Mouse (Mus musculus): Measurements from ENCODE around the gene Vegfb.

Gene Vegfb

GRCm38 (mm10) chr19:6987061-6987903, at the start of gene Vegfb:
Vegfb (minus strand) TSS chr19:6987651.
- peak; percentile 66 to 70 for DNase-seq (ENCODE audit: low spot score in 2 of 2)

- no peak for DNase-seq (ENCODE audit: low spot score in 2 of 2)
These were observed 46.6 kb upstream of the Vegfb start for GRCm38 (mm10) chr19:7034006-7034405.

- no peak for DNase-seq (ENCODE audit: low spot score in 2 of 2)
These were observed 42.1 kb upstream of the Vegfb start for GRCm38 (mm10) chr19:7029531-7029930.

- DNase-seq (ENCODE audit: low spot score in 2 of 2) = peak; percentile 54 to 80
These were observed 32.8 kb upstream of the Vegfb start for GRCm38 (mm10) chr19:7020224-7020641.

DNA sequence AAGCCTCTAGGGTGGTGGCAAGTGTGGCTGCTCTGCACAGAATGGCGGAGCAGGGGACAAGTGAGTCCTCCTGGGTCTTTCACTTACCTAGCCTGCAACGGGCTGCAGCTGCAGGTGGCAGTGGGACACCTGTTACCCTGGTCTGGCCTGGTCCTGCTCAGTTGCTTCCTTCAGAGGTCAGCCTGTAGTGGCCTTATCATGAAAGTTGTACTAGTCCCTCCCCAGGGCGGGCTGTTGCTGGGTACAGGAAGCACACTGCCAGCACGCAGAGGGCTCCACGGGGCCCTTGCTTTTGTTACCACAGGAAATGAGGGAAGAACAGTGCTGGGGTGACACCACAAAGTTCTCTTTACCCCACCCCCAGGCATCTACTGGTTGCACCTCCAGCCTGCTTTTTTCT, 31.7 kb upstream of the Vegfb start, which contains the start of gene Fermt3:
Gene Fermt3 (minus strand): TSS at position 279 of the 400 bp plus-strand sequence.
- peak; percentile 71 to 81 for DNase-seq (ENCODE audit: low spot score in 2 of 2)

GRCm38 (mm10) chr19:7018546-7018945, 31.1 kb upstream of the Vegfb start:
- peak; percentile 42 to 55 for DNase-seq (ENCODE audit: low spot score in 2 of 2)

DNA sequence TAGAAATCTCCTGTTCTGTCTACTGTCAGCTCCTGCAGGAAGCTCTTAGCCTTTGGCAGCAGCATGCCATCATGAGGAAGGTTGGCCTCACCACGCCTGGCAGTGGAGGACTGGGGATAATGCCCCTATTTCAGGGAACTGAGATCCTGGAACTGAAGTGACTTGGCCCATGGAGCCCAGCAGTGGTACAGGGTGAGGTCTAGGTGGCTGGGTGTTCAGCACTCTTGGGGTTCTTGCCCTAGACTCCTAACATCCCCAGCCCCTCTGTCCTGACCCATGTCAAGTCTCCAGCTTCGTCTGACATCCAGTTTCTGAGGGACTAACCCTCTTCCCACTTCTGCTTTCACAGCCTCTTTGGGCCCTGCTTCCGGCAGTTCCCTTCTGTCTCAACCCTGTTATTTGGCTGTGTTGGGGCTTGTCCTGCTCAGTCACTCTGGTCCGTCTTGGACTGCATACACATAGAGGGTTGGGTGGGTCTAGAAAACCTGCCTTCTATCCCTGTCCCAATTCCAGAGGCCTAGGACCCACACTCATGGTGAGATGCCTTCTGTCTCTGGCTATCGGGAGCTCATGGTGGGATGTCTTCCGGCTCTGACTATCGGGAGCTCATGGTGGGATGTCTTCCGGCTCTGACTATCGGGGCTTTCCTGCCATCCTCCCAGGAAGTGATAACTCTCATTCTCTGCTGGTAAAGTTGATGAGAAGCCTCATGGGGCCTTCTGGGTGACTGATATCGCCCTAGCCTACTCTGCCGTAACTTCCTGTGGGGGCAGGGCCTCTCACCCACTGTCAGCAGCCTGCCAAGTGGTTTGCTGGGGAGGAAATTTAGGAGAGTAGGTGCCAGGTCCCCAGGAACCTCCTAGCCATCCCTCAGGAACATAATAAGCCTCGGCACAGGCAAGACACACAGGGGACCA, 30.3 kb upstream of the Vegfb start:
- DNase-seq (ENCODE audit: low spot score in 2 of 2) = peak; percentile 48 to 75

DNA sequence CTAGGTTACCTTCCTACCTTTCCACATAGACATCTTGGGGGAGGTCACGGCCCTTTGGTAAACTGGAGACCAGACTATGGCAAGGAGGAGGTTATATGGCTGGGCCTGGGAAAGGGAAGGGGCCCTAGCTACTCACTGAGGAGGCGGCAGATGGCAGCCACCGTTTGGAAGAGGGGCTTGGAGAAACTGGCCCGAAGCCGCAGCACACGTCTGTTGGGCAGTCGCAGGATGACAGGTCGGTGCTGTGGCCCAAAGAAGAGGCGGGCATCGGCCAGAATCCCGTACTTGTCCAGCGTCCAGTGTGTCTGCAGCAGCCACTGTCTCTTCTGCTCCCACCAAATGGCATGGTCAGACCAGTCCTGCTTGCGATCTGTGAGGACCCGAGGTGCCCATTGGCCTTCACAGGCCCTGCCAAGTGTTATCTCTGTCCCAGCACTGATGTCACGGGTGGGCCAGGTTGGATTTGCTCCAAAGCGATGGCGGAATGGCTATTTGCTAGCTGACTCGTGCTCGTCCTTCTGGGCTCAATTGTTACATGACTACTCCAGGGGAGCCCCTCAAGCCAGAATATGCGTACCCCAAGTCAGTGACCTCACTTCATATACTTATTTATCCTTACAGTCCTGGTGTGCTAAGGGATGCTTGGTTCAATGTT, 27.2 kb upstream of the Vegfb start:
- no peak for DNase-seq (ENCODE audit: low spot score in 2 of 2)

- no peak for DNase-seq (ENCODE audit: low spot score in 2 of 2)
These were observed 26.5 kb upstream of the Vegfb start for GRCm38 (mm10) chr19:7013984-7014383.

DNA sequence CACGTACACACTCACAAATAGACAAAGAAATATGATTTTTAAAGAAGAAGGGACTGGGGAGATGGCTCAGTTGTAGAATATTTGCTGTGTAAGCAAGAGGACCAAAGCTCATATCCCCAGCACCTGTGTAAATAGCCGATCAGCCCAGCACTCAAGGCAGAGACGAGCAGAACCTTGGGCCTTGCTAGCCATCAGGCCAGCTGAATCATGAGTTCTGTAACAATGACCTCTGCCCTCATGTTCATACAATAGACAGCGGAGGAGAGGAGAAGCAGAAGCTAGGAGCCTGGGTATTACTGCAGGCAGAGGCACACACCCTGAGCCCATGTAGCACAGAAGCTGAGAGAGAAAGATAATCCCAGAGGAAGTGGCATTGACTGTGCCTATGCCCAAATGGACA, 25.0 kb upstream of the Vegfb start:
- no peak for DNase-seq (ENCODE audit: low spot score in 2 of 2)

- no peak for DNase-seq (ENCODE audit: low spot score in 2 of 2)
These were observed 19.6 kb upstream of the Vegfb start for GRCm38 (mm10) chr19:7006892-7007593.

- DNase-seq (ENCODE audit: low spot score in 2 of 2) = no peak
These were observed 12.1 kb upstream of the Vegfb start for GRCm38 (mm10) chr19:6999360-7000063.

DNA sequence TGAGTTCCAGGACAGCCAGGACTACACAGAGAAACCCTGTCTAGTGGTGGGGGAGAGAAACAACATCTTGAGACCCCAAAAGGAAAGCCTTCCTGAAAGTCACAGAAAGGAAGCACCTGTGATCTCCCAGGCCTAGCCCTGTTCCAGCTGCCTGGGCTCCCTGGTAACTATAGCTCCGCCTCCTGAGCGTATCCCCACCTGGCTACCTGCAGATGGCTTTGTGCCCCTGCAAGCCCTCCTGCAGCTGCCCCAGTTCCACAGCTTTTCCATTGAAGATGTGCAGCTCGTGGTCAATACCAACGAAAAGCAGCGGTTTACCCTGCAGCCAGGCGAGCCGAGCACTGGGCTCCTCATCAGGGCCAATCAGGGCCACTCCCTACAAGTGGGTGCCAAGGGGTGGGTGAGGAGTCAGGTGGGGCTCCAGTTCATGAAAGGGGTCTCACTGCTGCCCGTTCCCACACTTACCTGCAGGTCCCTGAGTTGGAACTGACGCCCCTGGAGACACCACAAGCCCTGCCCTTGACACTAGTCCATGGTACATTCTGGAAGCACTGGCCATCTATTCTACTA, 10.4 kb upstream of the Vegfb start:
- DNase-seq (ENCODE audit: low spot score in 2 of 2) = no peak

DNA sequence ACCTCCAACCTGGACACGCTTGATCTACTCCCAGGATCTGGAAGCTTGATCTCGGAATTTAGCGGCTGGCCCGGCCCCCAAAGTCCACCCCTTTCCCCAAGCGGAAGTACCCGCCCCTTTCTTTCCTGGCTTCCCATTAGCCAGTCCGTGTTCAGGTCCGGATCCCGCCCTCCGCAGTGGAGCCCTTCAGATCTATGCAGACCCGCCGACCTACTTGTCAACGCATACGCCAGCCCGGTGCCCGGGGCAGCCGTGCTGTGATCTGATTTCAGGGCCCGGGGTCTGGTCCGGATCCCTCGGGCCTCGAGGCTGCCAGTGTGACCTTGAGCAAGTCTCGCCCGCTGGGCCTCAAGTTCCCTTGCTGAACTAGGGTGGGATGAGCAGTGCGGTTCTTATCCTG, 8.6 kb upstream of the Vegfb start, which contains the start of the genes Nudt22 and Trpt1:
Gene Nudt22 (minus strand): TSS at position 112 of the 400 bp plus-strand sequence.
Gene Trpt1 (plus strand): TSS at position 126 of the 400 bp plus-strand sequence.
- peak; percentile 59 to 82 for DNase-seq (ENCODE audit: low spot score in 2 of 2)

- peak in 1 of 2 experiments; percentile 35 for DNase-seq (ENCODE audit: low spot score in 2 of 2)
These were observed 8.0 kb upstream of the Vegfb start for GRCm38 (mm10) chr19:6995255-6995991.

DNA sequence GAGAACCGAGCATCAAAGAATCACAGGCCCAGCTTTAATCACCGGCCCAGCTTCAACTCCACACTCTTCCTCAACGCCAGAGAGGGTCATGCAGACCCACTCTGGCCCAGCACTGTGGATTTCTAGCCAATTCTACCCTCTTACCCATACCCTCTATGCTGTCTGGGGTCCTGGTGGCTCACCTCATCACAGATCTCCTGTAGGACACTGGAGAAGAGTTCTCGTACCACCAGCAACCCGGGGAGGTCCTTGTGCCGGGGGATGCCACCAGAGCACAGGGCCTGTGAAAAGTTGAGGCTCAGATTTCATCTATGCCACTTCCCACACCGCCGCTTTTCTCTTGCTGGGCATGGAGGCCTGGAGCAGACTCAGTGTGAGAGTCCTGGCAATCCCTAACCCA, 7.0 kb upstream of the Vegfb start:
- DNase-seq (ENCODE audit: low spot score in 2 of 2) = no peak

DNA sequence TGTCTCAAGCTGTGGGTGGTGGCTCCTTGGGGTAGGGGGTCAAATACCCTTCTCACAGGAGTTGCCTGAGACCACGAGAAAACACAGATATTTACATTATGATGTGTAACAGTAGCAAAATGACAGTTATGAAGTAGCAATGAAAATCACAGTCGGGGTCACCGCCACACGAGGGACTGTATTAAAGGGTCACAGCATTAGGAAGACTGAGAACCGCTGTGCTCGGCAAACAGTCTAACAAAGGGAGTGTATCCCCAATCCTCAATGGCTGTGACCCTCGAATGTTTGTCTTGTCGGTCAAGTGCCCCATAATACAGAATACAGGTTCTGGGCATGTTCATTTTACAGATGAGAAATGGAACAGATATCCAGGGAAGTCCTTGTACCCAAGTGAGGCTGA, 6.6 kb upstream of the Vegfb start:
- DNase-seq (ENCODE audit: low spot score in 2 of 2) = no peak

GRCm38 (mm10) chr19:6993011-6993770, 5.7 kb upstream of the Vegfb start:
- DNase-seq (ENCODE audit: low spot score in 2 of 2) = no peak

Measured in spleen, postnatal 10 days (tissue).